Mouse (Mus musculus) lung, postnatal 4 days (tissue): ENCODE measurements at regions not wholly inside any gene's neighbourhood (a gene's known extent, or its start where the extent isn't known, plus 50 kb on each side); places are given as distances from the start of the nearest gene placed in this dataset.

ENCODE experiments used
- DNase-seq, 2 experiments: peaks; one replicate each; pipeline ENCODE4 v3.0.0; 2021

GRCm38 (mm10) chr5:44416844-44417589 is 190.6 kb upstream of the Tapt1 start:
- no peak for DNase-seq

- DNase-seq = peak; percentile 43 to 60
These were observed 188.0 kb upstream of the Tapt1 start for GRCm38 (mm10) chr5:44414441-44414840.

- no peak for DNase-seq
These were observed 176.9 kb upstream of the Tapt1 start for GRCm38 (mm10) chr5:44403300-44403699.

- no peak for DNase-seq
These were observed 174.3 kb upstream of the Tapt1 start for GRCm38 (mm10) chr5:44400573-44401332.

- no peak for DNase-seq
These were observed 160.9 kb upstream of the Tapt1 start for GRCm38 (mm10) chr5:44387237-44387810.

- no peak for DNase-seq
These were observed 159.8 kb upstream of the Tapt1 start for GRCm38 (mm10) chr5:44386176-44386575.

GRCm38 (mm10) chr5:44383049-44383448 is 156.6 kb upstream of the Tapt1 start:
- no peak for DNase-seq

- DNase-seq = no peak
These were observed 143.6 kb upstream of the Tapt1 start for GRCm38 (mm10) chr5:44370006-44370405.

- DNase-seq = no peak
These were observed 125.9 kb upstream of the Tapt1 start for GRCm38 (mm10) chr5:44352324-44352723.

GRCm38 (mm10) chr5:44341457-44342014 is 115.1 kb upstream of the Tapt1 start:
- no peak for DNase-seq

- no peak for DNase-seq
These were observed 112.2 kb upstream of the Tapt1 start for GRCm38 (mm10) chr5:44338662-44339061.

- no peak for DNase-seq
These were observed 109.3 kb upstream of the Tapt1 start for GRCm38 (mm10) chr5:44335756-44336155.

GRCm38 (mm10) chr5:44319626-44320025 is 93.2 kb upstream of the Tapt1 start:
- no peak for DNase-seq

GRCm38 (mm10) chr5:44306769-44307557 is 80.5 kb upstream of the Tapt1 start:
- DNase-seq = no peak

GRCm38 (mm10) chr5:44303886-44304855 is 77.7 kb upstream of the Tapt1 start:
- peak; percentile 24 to 65 for DNase-seq

- peak; percentile 61 to 79 for DNase-seq
These were observed 58.0 kb upstream of the Tapt1 start for GRCm38 (mm10) chr5:44284384-44284783.
